Mouse (Mus musculus): ENCODE data around the gene Mfap5. TPM values are rescaled to one million over a fixed set of nuclear protein-coding genes. Genes with fewer than 3 reads are reported as not detected.
A peak's percentile ranks its signal among the peaks of the same experiment; 100 is the strongest.

The Mfap5 gene
- polyA plus RNA-seq, 1 experiment from 2014 or later, result 2.8 TPM

DNA sequence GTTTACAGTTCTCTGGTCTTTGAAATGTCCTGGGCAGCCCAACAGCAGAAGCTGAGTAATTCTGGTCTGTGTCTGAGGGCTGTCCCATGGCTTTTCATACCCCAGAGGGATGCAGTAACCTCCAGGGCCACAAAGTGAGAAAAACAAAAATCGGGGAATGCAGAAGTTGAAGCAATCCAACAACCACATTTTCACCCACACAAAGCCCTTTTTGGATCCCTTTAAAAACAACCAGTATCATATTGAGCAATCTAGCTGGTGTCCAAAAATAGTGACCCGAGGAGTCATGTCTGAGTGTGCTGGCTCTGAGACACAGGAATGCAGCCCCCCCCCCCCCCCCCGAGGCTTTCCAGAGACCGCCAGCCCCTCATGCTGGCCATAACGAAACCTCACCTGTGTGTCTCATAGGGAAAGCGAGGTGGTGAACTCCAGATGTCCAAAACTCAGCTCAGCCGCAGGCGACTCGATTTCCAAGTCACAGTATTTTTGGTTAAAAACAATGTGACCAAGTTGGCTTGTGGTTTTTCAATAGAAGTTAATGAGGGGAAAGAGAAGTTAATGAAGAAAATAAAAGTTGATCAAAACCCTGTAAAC is 39.7 kb downstream of the Mfap5 start:
- Histone ChIP-seq H3K4me3 (no peak overlapping the region), H3K9ac (no peak overlapping the region), H3K9me3 (no peaks in the 10 kb centered on the region), H3K27me3 (no peaks in the 10 kb centered on the region), H3K27ac (replicated peaks) (no peak overlapping the region), H3K36me3 (no peaks in the 10 kb centered on the region), H3K4me1 (replicated peaks) (no peaks in the 10 kb centered on the region), H3K4me2 (no peak overlapping the region)
- no peak for ATAC-seq (ENCODE audit: low FRiP score, low read depth)
- 86% methylated on average over 9 of the region's 9 CpGs for WGBS

DNA sequence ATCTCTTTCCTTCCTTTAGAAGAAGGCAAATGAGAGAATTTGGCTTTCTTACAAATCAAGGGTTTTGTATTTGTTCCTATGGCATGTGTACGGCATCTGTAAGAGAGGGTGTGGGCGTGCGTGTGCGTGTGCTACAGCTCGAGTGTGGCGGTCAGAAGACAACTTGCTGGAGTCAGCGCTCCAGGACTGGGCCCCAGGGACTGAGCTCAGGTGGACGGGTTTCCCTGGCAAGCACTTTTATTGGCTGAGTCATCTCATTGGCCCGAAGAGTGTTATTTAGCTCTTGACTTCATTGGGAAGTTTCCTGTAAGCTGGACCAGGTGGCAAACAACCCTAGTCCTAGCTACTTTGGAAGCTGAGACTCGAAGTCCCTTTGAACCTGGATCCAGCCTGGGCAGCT is 40.3 kb downstream of the Mfap5 start:
- no peak overlapping the region for H3K4me3 ChIP-seq

DNA sequence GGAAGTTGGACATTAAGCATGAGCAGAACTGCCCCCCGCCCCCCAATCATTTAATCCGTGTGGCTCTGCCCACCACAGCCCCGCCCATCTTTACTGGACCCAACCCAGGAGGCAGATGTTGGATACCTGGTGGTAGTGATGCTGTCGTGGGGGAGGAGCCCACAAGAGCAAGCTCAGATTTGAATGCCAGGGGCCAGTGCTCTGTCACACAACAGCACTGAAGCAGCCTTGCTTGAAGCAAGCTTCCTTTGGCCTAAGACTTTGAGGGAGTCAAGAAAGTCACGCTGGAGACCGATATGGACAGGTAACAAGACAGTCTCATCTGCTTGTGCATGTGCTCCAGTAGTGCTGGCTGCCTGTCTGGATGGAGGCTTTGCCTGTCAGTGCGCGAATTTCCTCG is 48.0 kb downstream of the Mfap5 start, which contains the start of gene Aicda:
Aicda (plus strand) TSS at position 196 of the 400 bp plus-strand sequence.
- Histone ChIP-seq H3K9ac (no peak within 1 kb of the TSS), H3K4me3 (no peak within 1 kb of the TSS), H3K4me1 (replicated peaks) (0 out of 2 replicates have a peak, but pooled peaks cover 4% of the 10 kb centered on the region), H3K9me3 (no peaks in the 10 kb centered on the region), H3K27me3 (0 out of 2 replicates have a peak, but pooled peaks cover 2% of the 10 kb centered on the region), H3K4me2 (no peak within 1 kb of the TSS), H3K27ac (replicated peaks) (no peak within 1 kb of the TSS), H3K36me3 (no peaks in the 10 kb centered on the region)
- 69% methylated on average over 9 of the region's 9 CpGs for WGBS
- ATAC-seq (ENCODE audit: low FRiP score, low read depth), result no peak

More for the DNA sequence above, 40.3 kb downstream of the Mfap5 start:
- H3K9ac ChIP-seq, result no peak overlapping the region
- H3K9me3 ChIP-seq, result no peaks in the 10 kb centered on the region
- ATAC-seq (ENCODE audit: low FRiP score, low read depth), result no peak
- H3K27me3 ChIP-seq, result no peaks in the 10 kb centered on the region
- H3K4me1 ChIP-seq (replicated peaks), result no peaks in the 10 kb centered on the region
- H3K36me3 ChIP-seq, result no peaks in the 10 kb centered on the region
- no peak overlapping the region for H3K4me2 ChIP-seq
- no peak overlapping the region for H3K27ac ChIP-seq (replicated peaks)
- WGBS, result 83% methylated on average over 10 of the region's 10 CpGs

DNA sequence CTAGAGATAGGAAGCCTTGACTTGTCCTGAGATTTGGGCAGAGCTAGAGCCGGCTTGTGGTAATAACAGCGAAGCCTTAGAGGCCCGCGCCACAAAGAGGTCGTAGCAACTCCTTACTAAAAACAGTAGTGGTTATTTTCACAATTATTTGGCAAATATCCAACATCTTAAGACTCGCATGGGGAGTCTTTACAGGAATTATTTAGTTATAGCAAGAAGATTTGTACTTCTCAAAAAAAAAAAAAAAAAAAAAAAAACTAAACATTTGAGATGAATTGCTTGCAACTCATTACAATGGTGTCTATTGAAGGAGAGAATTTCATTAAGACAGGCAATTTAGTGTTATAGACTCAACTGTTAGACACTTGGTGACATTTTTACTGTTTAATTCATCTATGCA is 48.5 kb downstream of the Mfap5 start:
- 80% methylated on average over 6 of the region's 6 CpGs for WGBS
- H3K4me1 ChIP-seq (replicated peaks), result 0 out of 2 replicates have a peak, but pooled peaks cover 4% of the 10 kb centered on the region
- H3K36me3 ChIP-seq, result no peaks in the 10 kb centered on the region
- no peak overlapping the region for H3K4me2 ChIP-seq
- no peak overlapping the region for H3K27ac ChIP-seq (replicated peaks)
- H3K4me3 ChIP-seq, result no peak overlapping the region
- H3K27me3 ChIP-seq, result 0 out of 2 replicates have a peak, but pooled peaks cover 2% of the 10 kb centered on the region
- H3K9ac ChIP-seq, result no peak overlapping the region
- H3K9me3 ChIP-seq, result no peaks in the 10 kb centered on the region
- no peak for ATAC-seq (ENCODE audit: low FRiP score, low read depth)

DNA sequence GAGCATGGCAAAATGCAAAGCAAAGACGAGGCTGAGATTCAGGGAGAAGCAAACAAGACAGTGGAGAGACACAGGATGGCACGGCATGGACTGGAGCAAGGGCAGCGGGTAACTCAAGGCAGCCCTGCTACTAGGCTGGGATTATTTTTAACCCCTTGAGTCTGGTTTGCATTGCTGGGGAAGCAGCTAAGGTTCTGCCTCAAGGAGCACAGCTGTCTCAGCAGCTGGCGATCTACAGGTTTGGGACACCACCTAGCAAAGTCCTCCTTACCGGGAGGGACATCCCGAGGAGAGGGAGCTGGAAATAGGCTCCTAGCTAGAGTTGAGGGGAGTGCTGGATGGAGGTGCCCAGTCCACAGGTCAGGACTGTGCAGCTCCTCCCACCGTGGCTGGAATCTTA is 49.6 kb downstream of the Mfap5 start:
- ATAC-seq (ENCODE audit: low FRiP score, low read depth), result no peak
- Histone ChIP-seq H3K36me3 (no peaks in the 10 kb centered on the region), H3K4me3 (no peak overlapping the region), H3K4me1 (replicated peaks) (0 out of 2 replicates have a peak, but pooled peaks cover 8% of the 10 kb centered on the region), H3K9me3 (no peaks in the 10 kb centered on the region), H3K27ac (replicated peaks) (no peak overlapping the region), H3K4me2 (no peak overlapping the region), H3K27me3 (0 out of 2 replicates have a peak, but pooled peaks cover 2% of the 10 kb centered on the region), H3K9ac (no peak overlapping the region)
- WGBS, result 50% methylated on average over 7 of the region's 7 CpGs

DNA sequence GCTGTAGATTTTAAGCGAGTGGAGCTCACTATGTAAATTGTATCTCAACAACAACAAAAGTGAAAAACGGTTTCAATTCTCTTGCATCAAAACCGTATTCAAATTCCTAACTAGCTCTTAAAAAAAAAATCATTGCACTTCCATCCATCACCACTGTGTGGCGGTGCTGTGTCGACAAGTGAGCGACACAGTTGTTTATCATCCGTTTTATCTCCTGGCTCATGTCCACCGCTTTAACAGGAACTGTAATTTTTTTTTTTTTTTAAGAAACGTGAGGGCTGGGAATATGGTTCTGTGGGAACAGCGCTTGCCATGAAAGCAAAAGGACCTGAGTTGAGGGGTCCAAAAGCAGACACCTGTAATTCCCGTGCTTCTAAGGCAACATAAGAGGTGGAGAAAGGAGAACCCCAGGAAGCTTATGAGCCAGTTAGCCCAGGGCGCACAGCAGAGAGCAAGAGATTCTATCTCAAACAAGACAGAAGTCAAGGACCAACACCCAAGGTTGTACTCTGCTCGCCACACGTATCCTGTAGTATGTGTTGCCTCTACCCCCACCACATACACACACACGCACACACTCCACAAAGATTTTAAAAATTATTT is 51.4 kb downstream of the Mfap5 start:
- Histone ChIP-seq H3K36me3 (no peaks in the 10 kb centered on the region), H3K9me3 (no peaks in the 10 kb centered on the region), H3K27me3 (0 out of 2 replicates have a peak, but pooled peaks cover 2% of the 10 kb centered on the region), H3K4me2 (peak overlapping the region; percentile 50), H3K4me3 (peak overlapping the region; percentile 26), H3K27ac (replicated peaks) (no peak overlapping the region), H3K4me1 (replicated peaks) (0 out of 2 replicates have a peak, but pooled peaks cover 9% of the 10 kb centered on the region), H3K9ac (no peak overlapping the region)
- ATAC-seq (ENCODE audit: low FRiP score, low read depth), result peak; percentile 35; the same call in 1 of the 2 replicates
- 24% methylated on average over 15 of the region's 15 CpGs for WGBS

DNA sequence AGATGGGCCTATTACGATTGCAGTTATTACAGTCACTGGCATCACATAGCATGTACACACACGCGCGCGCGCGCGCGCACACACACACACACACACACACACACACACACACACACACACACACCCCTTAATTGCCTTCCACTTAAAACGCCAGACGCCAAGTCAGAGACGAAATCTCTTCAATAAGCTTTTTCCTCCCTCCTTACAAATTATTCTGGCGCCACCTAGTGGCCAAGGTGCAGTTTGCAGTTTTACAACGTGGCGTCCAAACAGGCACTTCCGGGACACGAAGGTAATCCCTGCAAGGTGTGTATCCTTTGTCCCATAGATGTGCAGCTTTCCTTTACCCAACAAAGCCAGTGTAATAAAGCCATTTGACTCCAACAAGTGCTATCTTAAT is 54.8 kb downstream of the Mfap5 start:
- H3K4me3 ChIP-seq, result peak overlapping the region; percentile 15; the same call in 1 of the 2 replicates

DNA sequence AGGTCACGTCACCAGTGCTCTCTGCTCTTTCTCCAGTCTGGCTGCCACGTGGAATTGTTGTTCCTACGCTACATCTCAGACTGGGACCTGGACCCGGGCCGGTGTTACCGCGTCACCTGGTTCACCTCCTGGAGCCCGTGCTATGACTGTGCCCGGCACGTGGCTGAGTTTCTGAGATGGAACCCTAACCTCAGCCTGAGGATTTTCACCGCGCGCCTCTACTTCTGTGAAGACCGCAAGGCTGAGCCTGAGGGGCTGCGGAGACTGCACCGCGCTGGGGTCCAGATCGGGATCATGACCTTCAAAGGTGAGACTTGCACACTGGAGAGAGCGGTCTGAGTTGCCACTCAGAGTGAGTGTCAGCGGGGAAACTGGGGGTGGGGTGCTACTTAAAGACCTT is 55.4 kb downstream of the Mfap5 start:
- Histone ChIP-seq H3K27me3 (no peaks in the 10 kb centered on the region), H3K4me2 (peak overlapping the region; percentile 43; the same call in 1 of the 2 replicates), H3K9me3 (no peaks in the 10 kb centered on the region), H3K36me3 (no peaks in the 10 kb centered on the region), H3K4me3 (no peak overlapping the region), H3K4me1 (replicated peaks) (0 out of 2 replicates have a peak, but pooled peaks cover 9% of the 10 kb centered on the region), H3K9ac (no peak overlapping the region), H3K27ac (replicated peaks) (no peak overlapping the region)
- 87% methylated on average over 20 of the region's 20 CpGs for WGBS
- ATAC-seq (ENCODE audit: low FRiP score, low read depth), result peak; percentile 49

More for the DNA sequence above, 54.8 kb downstream of the Mfap5 start:
- peak; percentile 23; the same call in 1 of the 2 replicates for ATAC-seq (ENCODE audit: low FRiP score, low read depth)
- Histone ChIP-seq H3K9ac (no peak overlapping the region), H3K4me2 (peak overlapping the region; percentile 43), H3K9me3 (no peaks in the 10 kb centered on the region), H3K4me1 (replicated peaks) (0 out of 2 replicates have a peak, but pooled peaks cover 9% of the 10 kb centered on the region), H3K27me3 (no peaks in the 10 kb centered on the region), H3K27ac (replicated peaks) (no peak overlapping the region), H3K36me3 (no peaks in the 10 kb centered on the region)
- 13% methylated on average over 17 of the region's 17 CpGs for WGBS

DNA sequence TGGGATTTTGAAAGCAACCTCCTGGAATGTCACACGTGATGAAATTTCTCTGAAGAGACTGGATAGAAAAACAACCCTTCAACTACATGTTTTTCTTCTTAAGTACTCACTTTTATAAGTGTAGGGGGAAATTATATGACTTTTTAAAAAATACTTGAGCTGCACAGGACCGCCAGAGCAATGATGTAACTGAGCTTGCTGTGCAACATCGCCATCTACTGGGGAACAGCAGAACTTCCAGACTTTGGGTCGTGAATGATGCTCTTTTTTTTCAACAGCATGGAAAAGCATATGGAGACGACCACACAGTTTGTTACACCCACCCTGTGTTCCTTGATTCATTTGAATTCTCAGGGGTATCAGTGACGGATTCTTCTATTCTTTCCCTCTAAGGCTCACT is 56.8 kb downstream of the Mfap5 start:
- no peak overlapping the region for H3K27ac ChIP-seq (replicated peaks)
- H3K9me3 ChIP-seq, result no peaks in the 10 kb centered on the region
- 0 out of 2 replicates have a peak, but pooled peaks cover 5% of the 10 kb centered on the region for H3K4me1 ChIP-seq (replicated peaks)
- H3K9ac ChIP-seq, result no peak overlapping the region
- 4% methylated on average over 6 of the region's 6 CpGs for WGBS
- no peak overlapping the region for H3K4me3 ChIP-seq
- H3K27me3 ChIP-seq, result no peaks in the 10 kb centered on the region
- peak overlapping the region; percentile 38 for H3K4me2 ChIP-seq
- no peaks in the 10 kb centered on the region for H3K36me3 ChIP-seq
- peak; percentile 46 for ATAC-seq (ENCODE audit: low FRiP score, low read depth)

DNA sequence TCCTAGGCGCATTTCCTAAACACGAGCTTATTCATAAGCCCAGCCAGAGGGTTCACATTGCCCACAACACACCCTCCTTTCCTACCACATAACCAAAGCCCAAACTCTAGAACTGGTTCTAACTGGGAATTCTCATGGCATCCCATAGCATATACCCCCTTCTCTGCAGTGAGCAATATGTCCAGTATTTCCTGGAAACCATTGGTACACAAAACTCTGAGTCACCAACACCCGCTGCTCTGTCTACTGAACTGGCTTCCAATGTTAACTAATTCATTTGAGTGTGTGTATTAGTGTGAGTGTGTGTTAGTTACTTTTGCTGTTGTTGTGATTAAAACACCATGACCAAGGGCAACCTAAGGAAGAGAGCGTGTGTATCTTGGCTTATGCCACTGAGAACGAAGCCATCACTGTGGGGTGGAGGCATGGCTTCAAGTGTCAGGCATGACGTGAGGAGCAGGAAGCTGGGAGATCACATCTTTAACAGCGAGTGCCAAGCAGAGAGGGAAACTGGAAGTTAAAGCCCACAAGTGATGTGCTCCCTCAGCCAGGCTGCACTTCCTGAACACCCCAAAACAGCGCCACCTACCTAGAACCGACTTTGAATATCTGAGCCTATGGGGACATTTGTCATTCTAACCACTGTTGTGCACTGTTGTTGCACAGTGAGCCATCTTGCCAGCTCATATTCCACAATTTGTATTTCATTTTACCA is 59.6 kb downstream of the Mfap5 start:
- 0 out of 2 replicates have a peak, but pooled peaks cover 2% of the 10 kb centered on the region for H3K4me1 ChIP-seq (replicated peaks)
- no peak for ATAC-seq (ENCODE audit: low FRiP score, low read depth)
- WGBS, result 93% methylated on average over 9 of the region's 9 CpGs

DNA sequence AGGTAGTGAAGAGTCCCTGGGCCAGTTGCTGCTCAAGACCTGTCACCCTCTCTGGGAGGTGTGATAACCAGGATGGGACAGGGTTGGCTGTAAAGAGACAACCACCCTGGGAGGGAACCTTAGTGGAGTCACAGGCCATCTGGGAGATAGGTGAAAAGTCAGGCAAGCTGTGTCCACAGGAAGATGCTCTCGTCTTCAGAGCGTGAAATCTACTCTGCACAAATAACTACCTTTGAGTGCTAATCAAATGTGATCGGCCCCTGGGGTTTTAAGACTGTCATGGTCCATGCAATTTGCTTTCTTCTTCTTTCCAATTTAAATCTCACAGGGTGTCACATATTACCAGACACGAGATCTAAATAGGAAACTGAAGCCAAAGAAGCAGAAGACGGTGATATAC is 63.5 kb downstream of the Mfap5 start:
- no peak for ATAC-seq (ENCODE audit: low FRiP score, low read depth)
- no peak overlapping the region for H3K27ac ChIP-seq (replicated peaks)
- H3K27me3 ChIP-seq, result no peaks in the 10 kb centered on the region
- no peaks in the 10 kb centered on the region for H3K4me1 ChIP-seq (replicated peaks)
- H3K4me3 ChIP-seq, result no peak overlapping the region
- no peak overlapping the region for H3K9ac ChIP-seq
- 56% methylated on average over 5 of the region's 5 CpGs for WGBS
- no peaks in the 10 kb centered on the region for H3K9me3 ChIP-seq
- no peaks in the 10 kb centered on the region for H3K36me3 ChIP-seq
- H3K4me2 ChIP-seq, result no peak overlapping the region

More for the DNA sequence above, 59.6 kb downstream of the Mfap5 start:
- Histone ChIP-seq H3K36me3 (no peaks in the 10 kb centered on the region), H3K9ac (no peak overlapping the region), H3K9me3 (no peaks in the 10 kb centered on the region), H3K27ac (replicated peaks) (no peak overlapping the region), H3K4me2 (no peak overlapping the region), H3K27me3 (no peaks in the 10 kb centered on the region), H3K4me3 (no peak overlapping the region)

DNA sequence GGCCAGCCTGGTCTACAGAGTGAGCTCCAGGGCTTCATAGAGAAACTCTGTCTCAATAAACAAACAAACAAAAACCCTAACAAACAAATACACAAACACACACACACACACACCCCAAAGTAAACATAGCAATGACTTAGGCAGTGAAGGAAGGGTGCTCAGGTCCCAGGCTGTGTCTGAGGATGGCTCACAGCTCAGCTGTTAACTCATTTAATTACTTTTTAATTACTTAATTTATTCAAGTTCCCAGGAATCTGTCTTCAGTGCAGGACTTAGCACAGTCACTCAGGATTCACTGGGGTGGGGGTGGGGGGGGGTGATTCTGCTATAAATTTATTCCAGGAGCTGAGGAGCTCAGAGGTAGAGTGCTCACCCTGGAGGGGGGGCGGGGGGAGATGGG is 64.1 kb downstream of the Mfap5 start:
- no peaks in the 10 kb centered on the region for H3K4me1 ChIP-seq (replicated peaks)
- 75% methylated on average over 1 of the region's 1 CpGs for WGBS
- H3K4me3 ChIP-seq, result no peak overlapping the region
- H3K27ac ChIP-seq (replicated peaks), result no peak overlapping the region
- 0 out of 2 replicates have a peak, but pooled peaks have one; percentile 28 for ATAC-seq (ENCODE audit: low FRiP score, low read depth)
- H3K9ac ChIP-seq, result no peak overlapping the region
- H3K36me3 ChIP-seq, result no peaks in the 10 kb centered on the region
- no peaks in the 10 kb centered on the region for H3K9me3 ChIP-seq
- no peak overlapping the region for H3K4me2 ChIP-seq
- H3K27me3 ChIP-seq, result no peaks in the 10 kb centered on the region
